Mouse (Mus musculus): ENCODE data around the gene Dao. TPM values are rescaled to one million over a fixed set of nuclear protein-coding genes. Genes with fewer than 3 reads are reported as not detected.

The Dao gene
- polyA plus RNA-seq, 1 experiment: 11.9 TPM

DNA sequence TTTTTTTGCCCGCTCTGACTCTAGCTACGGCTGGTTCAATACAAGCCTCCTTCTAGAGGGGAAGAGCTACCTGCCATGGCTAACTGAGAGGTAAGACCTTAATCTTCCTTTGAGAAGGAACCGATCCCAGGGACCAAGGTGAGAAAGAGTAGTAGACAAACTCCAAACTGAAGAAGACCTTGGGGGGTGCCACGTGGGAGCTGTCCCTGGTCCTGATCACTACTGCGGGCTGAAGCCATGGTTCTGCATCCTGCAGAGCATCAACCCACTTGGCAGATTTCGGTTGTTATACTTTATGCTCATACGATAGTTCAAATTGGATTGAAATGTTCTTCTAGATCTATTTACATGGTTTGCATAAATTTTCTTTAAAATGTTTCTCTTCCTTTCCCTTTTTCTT, 11.6 kb downstream of the Dao start:
- no peak for TF ChIP-seq CTCF (IDR thresholded peaks at IDR 0.05; ENCODE audit: extremely low read depth, insufficient read length, insufficient replicate concordance, low read depth, low read length)
- no peak for TF ChIP-seq POLR2A (IDR thresholded peaks at IDR 0.05; ENCODE audit: low read depth, low read length)
- H3K4me1 ChIP-seq (ENCODE audit: control insufficient read depth, insufficient read depth, insufficient read length, low read length): no peaks in the 10 kb centered on the region
- H3K36me3 ChIP-seq (ENCODE audit: control insufficient read depth, insufficient read depth, low read length): no peaks in the 10 kb centered on the region
- WGBS: 65% methylated on average over 7 of the region's 7 CpGs
- H3K27ac ChIP-seq (ENCODE audit: insufficient read depth, low read depth, low read length): no peak overlapping the region
- no peak overlapping the region for H3K4me3 ChIP-seq (ENCODE audit: low read depth, low read length)
- H3K27me3 ChIP-seq (ENCODE audit: control insufficient read depth, insufficient read depth, low read length): no peaks in the 10 kb centered on the region

DNA sequence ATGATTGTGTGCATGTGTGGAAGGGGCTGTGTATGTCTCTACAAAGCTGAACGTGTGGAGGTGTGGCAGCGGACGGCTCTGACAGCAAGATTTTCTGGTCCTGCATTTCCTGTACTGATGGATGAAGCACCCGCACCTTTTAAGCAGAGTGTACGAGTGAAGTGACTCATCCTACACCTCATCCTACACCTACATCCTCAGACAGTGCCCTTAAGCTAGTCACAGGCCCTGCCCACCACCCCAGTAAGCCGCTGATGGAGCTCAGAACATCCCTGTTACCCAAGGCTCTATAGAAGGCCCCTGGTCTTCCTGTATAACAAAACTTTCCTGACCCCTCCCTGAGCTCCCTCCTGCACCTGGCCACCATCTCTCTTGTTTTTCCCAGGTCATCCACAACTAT, 20.9 kb downstream of the Dao start:
- TF ChIP-seq CTCF (IDR thresholded peaks at IDR 0.05; ENCODE audit: extremely low read depth, insufficient read length, insufficient replicate concordance, low read depth, low read length) (no peak), POLR2A (IDR thresholded peaks at IDR 0.05; ENCODE audit: low read depth, low read length) (no peak)
- Histone ChIP-seq H3K4me3 (ENCODE audit: low read depth, low read length) (no peak overlapping the region), H3K27me3 (ENCODE audit: control insufficient read depth, insufficient read depth, low read length) (no peaks in the 10 kb centered on the region), H3K4me1 (ENCODE audit: control insufficient read depth, insufficient read depth, insufficient read length, low read length) (peaks cover 2% of the 10 kb centered on the region; the same call in 1 of the 2 replicates), H3K36me3 (ENCODE audit: control insufficient read depth, insufficient read depth, low read length) (no peaks in the 10 kb centered on the region), H3K27ac (ENCODE audit: insufficient read depth, low read depth, low read length) (no peak overlapping the region)
- WGBS: 48% methylated on average over 6 of the region's 6 CpGs

DNA sequence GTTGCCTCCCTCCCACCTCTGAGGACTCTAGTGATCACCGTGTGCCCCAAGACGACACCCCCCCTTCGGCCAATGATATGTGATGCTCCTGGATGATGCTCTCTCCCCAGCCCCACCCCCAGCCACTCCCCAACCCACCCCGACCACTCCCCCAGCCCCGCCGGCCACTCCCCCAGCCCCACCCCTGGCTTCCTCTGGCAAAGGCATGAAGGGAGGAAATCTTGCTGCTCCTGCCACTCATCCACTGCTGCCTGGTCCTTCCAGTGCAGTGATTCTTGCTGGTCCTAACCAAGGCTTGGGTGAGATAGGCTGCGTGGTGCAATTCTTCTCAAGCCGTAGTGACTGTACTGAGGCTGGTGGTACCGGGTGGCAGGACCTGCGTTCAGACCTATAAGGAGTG, 21.4 kb downstream of the Dao start:
- Histone ChIP-seq H3K27me3 (ENCODE audit: control insufficient read depth, insufficient read depth, low read length) (no peaks in the 10 kb centered on the region), H3K36me3 (ENCODE audit: control insufficient read depth, insufficient read depth, low read length) (no peaks in the 10 kb centered on the region), H3K4me1 (ENCODE audit: control insufficient read depth, insufficient read depth, insufficient read length, low read length) (peaks cover 2% of the 10 kb centered on the region; the same call in 1 of the 2 replicates), H3K27ac (ENCODE audit: insufficient read depth, low read depth, low read length) (no peak overlapping the region), H3K4me3 (ENCODE audit: low read depth, low read length) (no peak overlapping the region)
- TF ChIP-seq CTCF (IDR thresholded peaks at IDR 0.05; ENCODE audit: extremely low read depth, insufficient read length, insufficient replicate concordance, low read depth, low read length) (no peak), POLR2A (IDR thresholded peaks at IDR 0.05; ENCODE audit: low read depth, low read length) (no peak)
- 12% methylated on average over 10 of the region's 10 CpGs for WGBS

DNA sequence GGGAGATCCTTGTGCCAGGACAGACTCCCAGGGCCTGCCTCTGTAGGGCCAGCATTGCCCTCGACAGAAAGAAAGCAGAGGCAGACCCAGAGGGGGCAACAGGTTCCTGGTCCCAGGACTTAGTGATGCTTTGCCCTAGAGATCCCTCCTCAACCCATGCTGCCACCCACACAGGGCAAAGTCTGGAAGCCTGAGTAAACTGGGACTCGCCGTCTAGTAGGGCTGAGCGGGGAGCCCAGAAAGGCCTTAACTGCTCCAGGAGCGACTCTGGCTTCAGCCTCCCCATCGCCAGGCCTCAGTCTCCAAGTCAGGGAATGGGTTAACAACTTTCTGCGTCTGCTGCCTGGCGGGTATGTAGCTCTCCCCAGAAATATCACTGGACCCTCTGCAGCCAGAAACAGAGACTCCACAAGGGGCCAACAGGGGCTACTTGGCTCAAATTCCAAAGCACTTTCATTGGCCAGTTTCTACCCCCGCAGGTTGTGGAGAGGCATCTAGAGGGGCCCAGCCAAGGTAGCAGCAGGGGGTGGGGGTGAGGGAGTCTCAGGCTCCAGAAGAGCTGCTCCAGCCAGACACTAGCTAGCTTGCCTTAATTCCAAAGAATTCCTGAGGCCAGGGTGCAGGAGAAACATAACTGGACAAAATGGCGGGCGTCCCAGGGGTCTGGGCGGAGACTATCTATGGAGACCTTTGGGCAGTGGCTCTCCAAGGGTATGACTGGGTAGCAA, 23.9 kb downstream of the Dao start:
- WGBS: 75% methylated on average over 12 of the region's 12 CpGs
- TF ChIP-seq POLR2A (IDR thresholded peaks at IDR 0.05; ENCODE audit: low read depth, low read length) (no peak), CTCF (IDR thresholded peaks at IDR 0.05; ENCODE audit: extremely low read depth, insufficient read length, insufficient replicate concordance, low read depth, low read length) (no peak)
- no peak overlapping the region for H3K27ac ChIP-seq (ENCODE audit: insufficient read depth, low read depth, low read length)
- H3K36me3 ChIP-seq (ENCODE audit: control insufficient read depth, insufficient read depth, low read length): no peaks in the 10 kb centered on the region
- H3K4me3 ChIP-seq (ENCODE audit: low read depth, low read length): no peak overlapping the region
- H3K4me1 ChIP-seq (ENCODE audit: control insufficient read depth, insufficient read depth, insufficient read length, low read length): peaks cover 2% of the 10 kb centered on the region; the same call in 1 of the 2 replicates
- H3K27me3 ChIP-seq (ENCODE audit: control insufficient read depth, insufficient read depth, low read length): no peaks in the 10 kb centered on the region

DNA sequence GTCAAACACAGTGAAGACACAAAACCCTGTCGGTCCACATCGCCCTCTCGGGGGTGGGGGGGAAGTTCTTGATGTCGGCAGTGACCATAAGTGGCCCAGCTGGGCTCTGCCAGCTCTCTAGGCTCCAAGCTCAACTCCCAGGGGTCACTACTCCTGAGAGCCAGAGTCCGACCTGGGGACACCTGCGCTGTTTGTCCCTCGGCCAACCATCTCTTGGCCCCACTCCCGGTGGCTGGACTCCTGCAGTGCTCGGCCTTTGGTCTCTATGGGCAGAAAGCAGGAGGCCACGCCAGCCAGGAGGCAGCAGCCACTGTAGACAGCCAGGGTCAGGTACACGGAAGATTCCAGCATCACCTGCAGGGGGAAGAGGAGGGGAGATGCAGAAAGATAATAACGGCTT, 24.6 kb downstream of the Dao start:
- Histone ChIP-seq H3K36me3 (ENCODE audit: control insufficient read depth, insufficient read depth, low read length) (no peaks in the 10 kb centered on the region), H3K27me3 (ENCODE audit: control insufficient read depth, insufficient read depth, low read length) (no peaks in the 10 kb centered on the region), H3K27ac (ENCODE audit: insufficient read depth, low read depth, low read length) (no peak overlapping the region), H3K4me3 (ENCODE audit: low read depth, low read length) (no peak overlapping the region), H3K4me1 (ENCODE audit: control insufficient read depth, insufficient read depth, insufficient read length, low read length) (peaks cover 2% of the 10 kb centered on the region; the same call in 1 of the 2 replicates)
- no peak for TF ChIP-seq POLR2A (IDR thresholded peaks at IDR 0.05; ENCODE audit: low read depth, low read length)
- TF ChIP-seq CTCF (IDR thresholded peaks at IDR 0.05; ENCODE audit: extremely low read depth, insufficient read length, insufficient replicate concordance, low read depth, low read length): no peak
- WGBS: 72% methylated on average over 12 of the region's 12 CpGs

DNA sequence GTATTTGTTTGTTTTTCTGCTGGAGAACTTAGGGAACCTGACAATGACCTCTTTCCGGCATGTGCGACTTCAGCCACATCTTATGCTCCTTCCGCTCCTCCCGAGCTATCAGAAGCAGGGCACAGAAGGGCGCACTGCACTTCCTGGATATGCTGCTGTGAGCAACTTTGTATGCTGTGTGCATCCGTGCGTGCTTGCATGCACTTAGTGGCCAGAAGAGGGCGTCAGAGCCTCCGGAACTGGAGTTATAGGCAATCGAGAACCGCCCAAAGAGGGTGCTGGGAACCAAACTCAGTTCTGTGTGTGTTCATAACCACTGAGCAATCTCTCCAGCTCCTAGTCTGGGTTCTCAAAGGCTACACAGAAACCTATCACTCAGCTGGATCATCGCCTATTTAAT, 27.1 kb downstream of the Dao start:
- TF ChIP-seq POLR2A (IDR thresholded peaks at IDR 0.05; ENCODE audit: low read depth, low read length) (no peak), CTCF (IDR thresholded peaks at IDR 0.05; ENCODE audit: extremely low read depth, insufficient read length, insufficient replicate concordance, low read depth, low read length) (no peak)
- Histone ChIP-seq H3K4me1 (ENCODE audit: control insufficient read depth, insufficient read depth, insufficient read length, low read length) (no peaks in the 10 kb centered on the region), H3K27me3 (ENCODE audit: control insufficient read depth, insufficient read depth, low read length) (no peaks in the 10 kb centered on the region), H3K4me3 (ENCODE audit: low read depth, low read length) (no peak overlapping the region), H3K27ac (ENCODE audit: insufficient read depth, low read depth, low read length) (no peak overlapping the region), H3K36me3 (ENCODE audit: control insufficient read depth, insufficient read depth, low read length) (no peaks in the 10 kb centered on the region)
- WGBS: 88% methylated on average over 12 of the region's 12 CpGs

DNA sequence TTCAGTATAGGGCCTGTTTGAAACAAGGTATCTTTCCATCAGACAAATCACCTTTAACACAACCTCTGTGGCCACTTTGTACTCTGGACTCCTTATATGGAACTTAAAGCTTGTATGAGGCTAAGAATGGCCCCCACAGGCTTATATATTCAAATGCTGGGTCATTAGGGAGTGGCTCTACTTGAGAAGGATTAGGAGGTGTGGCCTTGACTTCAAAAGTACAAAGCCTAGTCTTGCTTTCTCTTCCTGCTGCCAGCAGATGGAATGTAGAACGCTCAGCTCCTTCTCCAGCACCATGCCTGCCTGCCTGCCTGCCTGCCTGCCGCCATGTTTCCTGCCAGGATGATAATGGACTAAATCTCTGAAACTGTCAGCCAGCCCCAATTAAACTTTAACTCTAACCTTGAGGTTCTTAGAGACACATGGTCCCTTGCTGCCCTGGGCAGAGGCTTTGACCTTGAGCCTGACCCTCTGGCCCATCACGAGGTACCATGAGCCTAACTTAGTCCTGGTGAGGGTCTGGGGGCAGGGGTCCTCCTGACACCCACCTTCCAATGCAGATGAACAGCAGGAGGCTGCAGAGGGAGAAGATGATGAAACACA, 28.8 kb downstream of the Dao start:
- no peaks in the 10 kb centered on the region for H3K36me3 ChIP-seq (ENCODE audit: control insufficient read depth, insufficient read depth, low read length)
- TF ChIP-seq CTCF (IDR thresholded peaks at IDR 0.05; ENCODE audit: extremely low read depth, insufficient read length, insufficient replicate concordance, low read depth, low read length): no peak
- TF ChIP-seq POLR2A (IDR thresholded peaks at IDR 0.05; ENCODE audit: low read depth, low read length): no peak
- WGBS: 74% methylated on average over 3 of the region's 3 CpGs
- peaks cover 3% of the 10 kb centered on the region; the same call in 1 of the 2 replicates for H3K4me1 ChIP-seq (ENCODE audit: control insufficient read depth, insufficient read depth, insufficient read length, low read length)
- H3K4me3 ChIP-seq (ENCODE audit: low read depth, low read length): no peak overlapping the region
- no peaks in the 10 kb centered on the region for H3K27me3 ChIP-seq (ENCODE audit: control insufficient read depth, insufficient read depth, low read length)
- H3K27ac ChIP-seq (ENCODE audit: insufficient read depth, low read depth, low read length): no peak overlapping the region
